Mouse (Mus musculus) kidney, embryonic 15.5 days (tissue): Measurements from ENCODE around the gene Dok5. TPM values are rescaled to one million over a fixed set of nuclear protein-coding genes. Genes with fewer than 3 reads are reported as not detected.

Source experiments
- ATAC-seq: fragments of 200-750 bp; cut with Nextera tagmentation; replicated peaks from 2 replicates; pipeline ENCODE4 v1.8.0; 2017; ENCODE audit warnings: moderate TSS enrichment; ENCODE audit not compliant: low FRiP score
- H3K27ac ChIP-seq: fragments of 300-500 bp; sonication (generic); 2 replicates; pipeline ENCODE4 v1.5.1; 2015; ENCODE audit warnings: mild to moderate bottlenecking, inconsistent platforms
- H3K27me3 ChIP-seq: fragments of 300-500 bp; sonication (generic); 2 replicates; pipeline ENCODE4 v1.6.1; 2015; ENCODE audit warnings: inconsistent platforms
- H3K36me3 ChIP-seq: fragments of 300-500 bp; sonication (generic); 2 replicates; pipeline ENCODE4 v1.6.1; 2015; ENCODE audit warnings: inconsistent platforms
- H3K4me1 ChIP-seq: fragments of 300-500 bp; sonication (generic); 2 replicates; pipeline ENCODE4 v1.6.1; 2015; ENCODE audit warnings: inconsistent platforms
- H3K4me2 ChIP-seq: fragments of 300-500 bp; sonication (generic); 2 replicates; pipeline ENCODE4 v1.6.1; 2015; ENCODE audit warnings: moderate library complexity, mild to moderate bottlenecking, inconsistent platforms
- H3K4me3 ChIP-seq: fragments of 300-500 bp; sonication (generic); replicated peaks from 2 replicates; pipeline ENCODE4 v1.5.1; 2015; ENCODE audit warnings: mild to moderate bottlenecking, inconsistent platforms
- H3K9ac ChIP-seq: fragments of 300-500 bp; sonication (generic); 2 replicates; pipeline ENCODE4 v1.6.1; 2015; ENCODE audit warnings: mild to moderate bottlenecking, inconsistent platforms
- H3K9me3 ChIP-seq: fragments of 300-500 bp; sonication (generic); replicated peaks from 2 replicates; pipeline ENCODE4 v1.6.1; 2016; ENCODE audit warnings: inconsistent platforms
- WGBS: fragments of 180-500 bp; shearing (Covaris S2); methylation state at CpG from one replicate; pipeline ENCODE4 v1.1.7; 2015; ENCODE audit warnings: mixed read lengths; 5-methylcytosine and 5-hydroxymethylcytosine counted together
- polyA plus RNA-seq: library from polyadenylated mRNA; unstranded; fragments of >200 nt; fragmentation: Nextera tagmentation; extraction: Ambion mirVana; gene quantifications from 2 replicates; pipeline ENCODE4 v1.2.1, GENCODE M21; 2015

Gene Dok5
- polyA plus RNA-seq, 1 experiment from 2014 or later = 2.2 TPM

DNA sequence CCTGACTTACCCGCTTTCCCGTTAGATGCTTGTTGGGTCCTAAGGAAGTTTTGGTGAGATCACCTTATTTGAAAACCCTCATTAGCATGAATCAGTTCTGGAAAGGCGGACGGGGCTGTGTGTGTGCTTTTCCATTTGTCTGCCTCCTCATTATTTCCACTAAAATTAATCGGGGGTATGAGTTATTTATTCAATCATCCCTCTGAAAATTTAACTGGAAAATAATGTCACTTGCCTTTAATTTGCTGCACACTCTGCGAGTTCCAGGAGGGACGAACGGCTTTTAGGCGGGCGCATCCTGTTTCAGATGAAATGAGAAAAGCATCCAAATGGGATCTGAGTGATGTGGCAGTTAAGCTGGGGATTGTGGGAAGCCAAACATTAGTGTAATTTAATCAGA lies 113.9 kb downstream of the Dok5 start:
- Histone ChIP-seq H3K4me2 (no peak overlapping the region), H3K9me3 (no peaks in the 10 kb centered on the region), H3K4me1 (0 out of 2 replicates have a peak, but pooled peaks cover 3% of the 10 kb centered on the region), H3K27ac (no peak overlapping the region), H3K9ac (no peak overlapping the region), H3K4me3 (no peak overlapping the region), H3K36me3 (no peaks in the 10 kb centered on the region), H3K27me3 (no peaks in the 10 kb centered on the region)
- no peak for ATAC-seq
- 77% methylated on average over 10 of the region's 10 CpGs for WGBS

DNA sequence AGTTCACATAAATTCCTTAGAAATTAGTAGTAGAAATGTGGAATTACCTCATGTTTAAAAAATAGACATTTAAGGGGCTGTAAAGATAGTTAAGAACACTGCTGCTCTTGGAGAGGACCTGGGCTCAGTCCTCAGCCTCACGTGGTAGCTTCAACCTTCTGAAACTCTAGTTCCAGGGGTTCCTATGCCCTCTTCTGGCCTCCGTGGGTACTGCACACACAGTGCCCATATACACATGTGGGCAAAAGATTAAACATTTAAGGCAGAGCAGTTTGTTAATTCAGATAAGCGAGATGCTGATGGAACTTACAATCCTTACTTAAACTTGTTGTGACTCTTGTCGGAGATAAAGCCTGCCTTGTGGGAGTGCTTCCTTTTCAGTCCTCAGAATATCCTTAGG lies 118.5 kb downstream of the Dok5 start:
- Histone ChIP-seq H3K27me3 (no peaks in the 10 kb centered on the region), H3K9ac (no peak overlapping the region), H3K4me1 (0 out of 2 replicates have a peak, but pooled peaks cover 8% of the 10 kb centered on the region), H3K4me2 (no peak overlapping the region), H3K4me3 (no peak overlapping the region), H3K27ac (no peak overlapping the region), H3K36me3 (no peaks in the 10 kb centered on the region), H3K9me3 (no peaks in the 10 kb centered on the region)
- no peak for ATAC-seq
- WGBS = 94% methylated on average over 4 of the region's 4 CpGs

DNA sequence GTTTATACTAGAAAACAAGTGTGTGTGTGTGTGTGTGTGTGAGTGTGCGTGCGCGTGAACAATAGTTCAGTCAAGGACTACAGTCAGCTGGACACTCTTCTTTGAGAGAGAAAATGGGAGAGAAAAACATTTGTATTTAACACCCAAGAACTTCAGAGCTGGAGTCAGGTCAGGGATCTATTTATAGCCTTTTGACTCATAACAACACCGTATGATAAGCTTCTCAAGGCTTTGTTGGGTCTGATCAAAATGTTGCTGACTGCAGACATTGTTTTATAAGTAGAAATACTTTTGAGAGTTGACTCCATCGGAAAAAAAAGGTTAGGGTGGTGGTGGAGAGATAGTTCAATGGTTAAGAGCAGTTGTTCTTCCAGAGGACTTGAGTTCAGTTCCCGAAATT lies 120.7 kb downstream of the Dok5 start:
- H3K27me3 ChIP-seq = no peaks in the 10 kb centered on the region
- no peak overlapping the region for H3K9ac ChIP-seq
- H3K4me2 ChIP-seq = no peak overlapping the region
- no peak for ATAC-seq
- H3K27ac ChIP-seq = no peak overlapping the region
- H3K9me3 ChIP-seq = no peaks in the 10 kb centered on the region
- H3K4me1 ChIP-seq = peaks cover 19% of the 10 kb centered on the region
- no peaks in the 10 kb centered on the region for H3K36me3 ChIP-seq
- H3K4me3 ChIP-seq = no peak overlapping the region
- 85% methylated on average over 6 of the region's 6 CpGs for WGBS

DNA sequence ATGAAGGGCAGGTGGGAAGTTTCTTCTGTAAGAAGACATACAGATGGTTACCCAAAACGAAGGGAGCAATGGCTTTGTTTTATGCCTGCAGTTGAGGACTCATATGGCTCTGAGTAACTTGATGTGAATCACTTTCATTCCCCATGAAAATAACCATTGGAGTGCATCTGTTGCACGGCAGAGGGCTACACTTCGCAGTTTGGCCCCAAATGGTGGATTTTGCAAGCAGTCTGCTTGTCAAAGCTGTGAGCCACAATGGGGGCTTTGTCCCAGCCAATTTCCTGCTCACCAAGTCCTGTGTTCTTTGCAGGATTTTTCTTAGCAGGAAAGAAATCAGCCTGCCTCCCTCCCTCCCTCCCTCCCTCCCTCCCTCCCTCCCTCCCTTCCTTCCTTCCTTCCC lies 123.6 kb downstream of the Dok5 start:
- Histone ChIP-seq H3K9me3 (no peaks in the 10 kb centered on the region), H3K4me3 (no peak overlapping the region), H3K27me3 (no peaks in the 10 kb centered on the region), H3K27ac (no peak overlapping the region), H3K4me1 (peaks cover 31% of the 10 kb centered on the region), H3K9ac (no peak overlapping the region), H3K4me2 (no peak overlapping the region), H3K36me3 (no peaks in the 10 kb centered on the region)
- WGBS = 55% methylated on average over 3 of the region's 3 CpGs
- ATAC-seq = no peak

DNA sequence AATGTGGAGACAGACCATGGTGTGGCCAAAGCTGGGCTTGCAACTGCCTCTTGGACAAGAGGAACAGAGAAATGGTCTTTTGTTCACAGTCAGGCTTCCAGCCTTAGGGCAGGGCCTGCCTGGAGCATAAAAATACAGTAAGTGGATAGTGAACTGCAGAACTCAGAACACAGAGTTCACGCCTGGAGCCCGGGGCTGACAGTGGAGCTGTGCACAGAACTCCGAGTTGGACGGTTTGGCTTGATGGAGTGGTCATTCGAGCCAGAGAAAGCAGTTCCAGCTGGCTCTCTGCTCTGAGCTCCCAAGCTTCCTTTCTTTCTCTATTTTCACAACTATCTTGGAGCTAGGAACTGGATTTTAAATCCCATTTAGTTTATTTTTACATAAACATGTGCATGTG lies 124.5 kb downstream of the Dok5 start:
- Histone ChIP-seq H3K4me3 (no peak overlapping the region), H3K4me1 (peaks cover 28% of the 10 kb centered on the region), H3K4me2 (no peak overlapping the region), H3K27ac (0 out of 2 replicates have a peak overlapping the region, but pooled peaks have one; percentile 56), H3K9me3 (no peaks in the 10 kb centered on the region), H3K36me3 (no peaks in the 10 kb centered on the region), H3K9ac (no peak overlapping the region), H3K27me3 (no peaks in the 10 kb centered on the region)
- 28% methylated on average over 5 of the region's 5 CpGs for WGBS
- ATAC-seq = no peak

DNA sequence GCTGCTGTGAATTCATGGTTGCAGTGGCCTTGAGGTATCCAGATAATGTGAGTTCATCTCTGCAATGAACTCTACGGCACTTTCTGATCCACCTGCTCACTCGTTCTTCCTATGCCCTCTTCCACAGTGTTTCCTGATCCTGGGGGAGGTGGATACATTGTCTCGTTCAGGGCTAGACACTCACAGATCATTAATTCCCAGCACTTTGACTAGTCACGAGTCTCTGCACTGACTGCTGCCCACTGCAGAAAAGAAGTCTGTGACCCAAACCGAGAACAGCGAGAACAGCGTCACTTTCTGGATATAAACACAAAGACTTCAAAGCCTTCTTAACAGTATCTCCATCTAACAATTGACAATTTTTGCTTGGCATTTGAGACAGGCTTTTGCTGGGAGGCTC lies 125.9 kb downstream of the Dok5 start:
- Histone ChIP-seq H3K27ac (0 out of 2 replicates have a peak overlapping the region, but pooled peaks have one; percentile 8), H3K4me1 (peaks cover 23% of the 10 kb centered on the region), H3K9ac (no peak overlapping the region), H3K27me3 (no peaks in the 10 kb centered on the region), H3K4me2 (peak overlapping the region; percentile 24), H3K9me3 (no peaks in the 10 kb centered on the region), H3K36me3 (no peaks in the 10 kb centered on the region), H3K4me3 (no peak overlapping the region)
- ATAC-seq = peak; percentile 61; the same call in 1 of the 2 replicates
- WGBS = 37% methylated on average over 7 of the region's 7 CpGs

DNA sequence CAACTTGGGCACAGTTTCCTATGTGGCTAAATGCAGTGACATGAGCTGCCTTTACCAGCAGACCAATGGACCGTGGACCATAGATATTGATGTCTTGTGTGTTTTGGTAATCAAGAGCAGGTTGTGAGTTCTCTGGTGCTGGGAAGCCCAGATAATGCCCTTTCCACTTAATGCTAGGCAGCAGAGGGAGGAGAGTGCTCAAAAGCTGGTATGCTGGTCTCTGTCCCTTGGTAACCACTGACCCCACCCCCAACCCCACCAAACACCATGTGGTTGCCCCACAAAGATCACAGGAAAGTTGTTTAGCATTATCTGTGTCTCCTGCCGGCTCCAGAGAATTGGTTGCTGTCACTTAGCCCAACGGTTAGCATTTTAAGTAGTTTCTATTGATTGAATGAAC lies 127.0 kb downstream of the Dok5 start:
- H3K27ac ChIP-seq = no peak overlapping the region
- H3K9me3 ChIP-seq = no peaks in the 10 kb centered on the region
- H3K4me1 ChIP-seq = peaks cover 23% of the 10 kb centered on the region
- no peaks in the 10 kb centered on the region for H3K27me3 ChIP-seq
- H3K4me3 ChIP-seq = no peak overlapping the region
- WGBS = 52% methylated on average over 3 of the region's 3 CpGs
- H3K9ac ChIP-seq = no peak overlapping the region
- no peak for ATAC-seq
- H3K36me3 ChIP-seq = no peaks in the 10 kb centered on the region
- no peak overlapping the region for H3K4me2 ChIP-seq

DNA sequence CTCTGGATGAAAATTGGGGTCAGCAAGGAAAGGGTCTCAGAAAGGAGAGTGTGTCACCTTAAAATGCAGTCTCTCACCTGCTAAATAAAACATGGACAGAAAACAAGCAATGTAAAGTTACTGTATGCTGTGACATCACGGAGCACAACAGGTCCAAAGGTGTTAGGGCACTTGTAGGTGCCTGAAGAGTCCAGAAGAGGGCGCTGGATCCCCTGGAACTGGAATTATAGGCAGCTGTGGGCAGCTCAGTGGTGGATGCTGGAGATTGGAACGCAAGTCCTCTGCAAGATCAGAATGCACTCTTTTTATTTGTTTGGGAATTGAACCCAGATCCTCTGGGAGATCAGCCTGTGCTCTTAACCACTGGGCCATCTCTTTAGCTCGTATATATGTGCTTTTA lies 129.0 kb downstream of the Dok5 start:
- H3K9ac ChIP-seq = no peak overlapping the region
- H3K4me3 ChIP-seq = no peak overlapping the region
- H3K4me2 ChIP-seq = no peak overlapping the region
- H3K9me3 ChIP-seq = no peaks in the 10 kb centered on the region
- no peak overlapping the region for H3K27ac ChIP-seq
- no peaks in the 10 kb centered on the region for H3K36me3 ChIP-seq
- peaks cover 23% of the 10 kb centered on the region for H3K4me1 ChIP-seq
- H3K27me3 ChIP-seq = 0 out of 2 replicates have a peak, but pooled peaks cover 4% of the 10 kb centered on the region
- 58% methylated on average over 4 of the region's 4 CpGs for WGBS
- no peak for ATAC-seq

DNA sequence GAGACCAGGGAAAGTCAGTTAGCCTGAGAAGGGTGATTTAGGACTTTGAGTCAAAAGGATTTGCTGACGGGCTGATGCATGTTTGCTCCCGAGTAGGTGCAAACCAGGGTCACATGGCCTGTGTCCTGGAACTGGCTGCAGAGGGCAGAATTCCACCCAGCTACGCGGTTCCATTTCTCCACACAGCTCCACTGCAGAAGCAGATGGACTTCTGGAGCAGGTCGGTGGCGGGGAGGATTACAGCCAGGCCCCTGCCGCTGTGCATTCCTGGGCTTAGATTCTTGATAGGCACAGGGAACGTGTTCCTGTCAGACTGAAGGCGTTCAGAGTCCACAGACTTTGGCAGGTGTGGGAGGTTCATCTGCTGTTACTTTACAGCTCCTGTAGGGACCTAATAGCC lies 131.2 kb downstream of the Dok5 start:
- H3K4me3 ChIP-seq = no peak overlapping the region
- WGBS = 50% methylated on average over 9 of the region's 9 CpGs
- no peak overlapping the region for H3K4me2 ChIP-seq
- H3K4me1 ChIP-seq = peaks cover 9% of the 10 kb centered on the region
- no peaks in the 10 kb centered on the region for H3K9me3 ChIP-seq
- no peak for ATAC-seq
- 0 out of 2 replicates have a peak, but pooled peaks cover 5% of the 10 kb centered on the region for H3K27me3 ChIP-seq
- no peak overlapping the region for H3K9ac ChIP-seq
- no peaks in the 10 kb centered on the region for H3K36me3 ChIP-seq
- no peak overlapping the region for H3K27ac ChIP-seq

DNA sequence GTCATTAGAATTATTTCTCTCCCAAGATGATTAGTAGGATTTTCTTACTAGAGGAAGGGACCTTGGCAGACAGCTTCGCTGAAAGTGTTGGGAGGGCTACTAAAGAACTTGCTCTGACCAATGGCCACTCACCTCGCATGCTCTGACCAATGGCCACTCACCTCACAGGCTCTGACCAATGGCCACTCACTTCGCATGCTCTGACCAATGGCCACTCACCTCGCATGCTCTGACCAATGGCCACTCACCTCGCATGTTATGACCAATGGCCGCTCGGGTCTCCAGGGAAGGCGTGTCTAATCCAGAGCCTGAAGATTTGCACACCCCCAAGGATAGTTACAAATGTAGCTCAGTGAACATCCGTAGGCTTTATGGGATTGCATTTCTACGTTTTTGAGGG lies 131.6 kb downstream of the Dok5 start:
- no peak for ATAC-seq
- 88% methylated on average over 10 of the region's 10 CpGs for WGBS
- 0 out of 2 replicates have a peak, but pooled peaks cover 5% of the 10 kb centered on the region for H3K27me3 ChIP-seq

DNA sequence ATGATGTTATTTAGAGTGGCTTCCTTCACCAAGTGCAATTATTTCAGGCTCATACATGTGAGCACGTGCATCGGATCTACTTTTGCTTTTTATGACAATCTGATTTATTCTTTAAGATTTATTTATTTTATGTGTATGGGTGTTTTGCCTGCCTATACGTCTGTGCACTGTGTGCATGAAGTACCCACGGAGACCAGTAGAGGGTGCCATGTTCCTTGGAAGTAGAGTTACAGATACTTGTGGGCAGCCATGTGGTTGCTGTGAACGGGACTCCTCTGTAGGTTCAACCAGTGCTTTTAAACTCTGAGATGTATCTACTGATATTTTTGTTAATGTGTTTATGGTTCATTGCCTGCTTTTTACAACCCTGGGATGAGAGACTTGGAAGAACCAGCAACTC lies 132.4 kb downstream of the Dok5 start:
- no peak for ATAC-seq
- H3K27ac ChIP-seq = no peak overlapping the region
- 81% methylated on average over 5 of the region's 5 CpGs for WGBS

More for the DNA sequence above, 131.6 kb downstream of the Dok5 start:
- Histone ChIP-seq H3K9me3 (no peaks in the 10 kb centered on the region), H3K9ac (no peak overlapping the region), H3K4me2 (no peak overlapping the region), H3K4me1 (peaks cover 5% of the 10 kb centered on the region), H3K27ac (no peak overlapping the region), H3K36me3 (no peaks in the 10 kb centered on the region), H3K4me3 (no peak overlapping the region)

DNA sequence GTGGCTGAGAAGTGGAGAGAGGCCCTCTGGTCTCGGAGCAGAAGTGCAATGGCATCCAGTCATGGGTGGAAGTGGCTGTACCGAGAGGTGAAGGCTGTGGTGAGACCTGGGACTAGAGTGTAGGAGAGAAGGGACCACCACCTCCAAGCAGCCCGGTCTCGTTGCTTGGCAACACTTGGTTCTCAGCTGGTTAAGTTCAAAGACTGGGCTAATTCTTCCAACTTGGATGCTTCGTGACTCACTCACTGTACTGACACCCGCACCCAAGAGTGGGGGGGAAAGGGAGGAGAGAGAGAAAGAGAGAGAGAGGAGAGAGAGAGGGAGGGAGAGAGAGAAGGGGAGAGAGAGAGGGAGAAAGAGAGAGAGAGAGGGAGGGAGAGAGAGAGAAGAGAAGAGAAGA lies 133.2 kb downstream of the Dok5 start:
- H3K27me3 ChIP-seq = 0 out of 2 replicates have a peak, but pooled peaks cover 5% of the 10 kb centered on the region
- no peak overlapping the region for H3K4me2 ChIP-seq
- no peak overlapping the region for H3K27ac ChIP-seq
- WGBS = 82% methylated on average over 6 of the region's 6 CpGs
- no peaks in the 10 kb centered on the region for H3K36me3 ChIP-seq
- no peak for ATAC-seq
- H3K9me3 ChIP-seq = no peaks in the 10 kb centered on the region
- no peak overlapping the region for H3K4me3 ChIP-seq
- no peaks in the 10 kb centered on the region for H3K4me1 ChIP-seq
- no peak overlapping the region for H3K9ac ChIP-seq

More for the DNA sequence above, 132.4 kb downstream of the Dok5 start:
- H3K9me3 ChIP-seq = no peaks in the 10 kb centered on the region
- H3K27me3 ChIP-seq = 0 out of 2 replicates have a peak, but pooled peaks cover 5% of the 10 kb centered on the region
- no peak overlapping the region for H3K9ac ChIP-seq
- H3K4me3 ChIP-seq = no peak overlapping the region
- H3K4me1 ChIP-seq = no peaks in the 10 kb centered on the region
- H3K36me3 ChIP-seq = no peaks in the 10 kb centered on the region
- no peak overlapping the region for H3K4me2 ChIP-seq

DNA sequence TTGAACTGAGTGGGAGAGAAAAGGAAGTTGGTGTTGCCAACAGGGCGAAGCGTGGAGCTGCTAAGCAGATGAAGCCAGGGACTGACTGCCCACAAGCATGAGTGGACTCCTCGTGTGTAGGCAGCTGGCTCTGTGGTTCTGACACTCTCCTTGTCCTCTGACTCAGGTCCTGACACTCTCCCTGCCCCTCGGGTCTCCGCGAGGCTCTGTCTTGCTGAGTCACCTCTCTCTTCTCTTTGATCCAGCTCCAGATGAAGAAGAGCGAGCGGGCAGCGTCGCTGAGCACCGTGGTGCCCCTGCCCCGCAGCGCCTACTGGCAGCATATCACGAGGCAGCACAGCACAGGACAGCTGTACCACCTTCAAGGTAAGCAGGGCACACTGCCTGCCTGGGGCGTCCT lies 139.0 kb downstream of the Dok5 start:
- Histone ChIP-seq H3K27me3 (0 out of 2 replicates have a peak, but pooled peaks cover 1% of the 10 kb centered on the region), H3K9ac (no peak overlapping the region), H3K36me3 (no peaks in the 10 kb centered on the region), H3K4me1 (no peaks in the 10 kb centered on the region), H3K27ac (no peak overlapping the region), H3K4me3 (no peak overlapping the region), H3K4me2 (no peak overlapping the region), H3K9me3 (no peaks in the 10 kb centered on the region)
- WGBS = 79% methylated on average over 15 of the region's 15 CpGs
- no peak for ATAC-seq
